Mouse (Mus musculus): ENCODE measurements around the gene Hip1r.

DNA sequence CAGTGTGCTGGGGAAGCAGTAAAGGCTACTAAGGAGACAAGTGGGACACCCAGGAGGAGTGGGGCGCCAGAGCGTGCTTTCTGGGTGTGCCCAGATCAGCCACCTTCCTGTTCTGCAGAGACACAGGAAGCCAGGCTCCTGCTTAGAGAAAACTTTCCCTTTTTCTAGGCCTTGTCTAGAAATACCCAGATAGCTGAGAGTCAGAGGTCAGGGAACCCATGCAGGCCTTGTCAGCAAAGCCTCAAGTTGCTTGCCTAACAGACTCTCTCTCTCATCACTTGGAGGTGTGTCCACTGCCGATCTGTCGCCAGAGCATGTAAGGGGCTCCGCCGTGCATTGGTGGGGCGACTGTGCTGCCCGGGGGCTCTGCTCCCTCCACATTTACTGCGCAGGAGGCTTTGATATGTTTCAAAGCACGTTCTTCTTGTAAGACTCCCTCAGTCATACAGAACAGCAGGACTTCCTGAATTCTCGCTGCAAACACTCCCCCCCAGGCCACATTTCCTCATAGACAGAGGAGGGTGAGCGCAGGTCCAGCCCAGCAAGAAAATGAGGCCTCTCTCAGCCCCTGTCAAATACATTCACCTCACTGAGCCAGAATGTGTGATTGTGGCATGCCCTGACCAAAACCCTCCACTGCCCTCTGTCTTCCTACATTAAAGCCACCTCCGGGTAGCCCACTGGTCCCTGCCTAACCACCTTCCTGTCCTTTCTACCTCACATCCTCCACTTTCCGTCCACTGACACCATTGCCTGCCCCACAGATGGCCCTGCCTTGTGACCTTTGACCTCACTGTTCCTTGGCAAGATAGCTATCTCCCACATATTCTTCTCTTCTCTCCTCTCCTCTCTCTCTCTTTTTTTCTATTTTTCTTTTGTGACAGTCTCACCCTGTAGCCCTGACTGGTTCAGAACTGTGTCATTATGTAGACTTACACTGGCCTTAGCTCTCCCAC, 76.9 kb downstream of the Hip1r start:
- TF ChIP-seq POLR2A (IDR thresholded peaks at IDR 0.05; ENCODE audit: insufficient read length, low read depth) (no peak), MYOD1 (IDR thresholded peaks at IDR 0.05; ENCODE audit: control insufficient read depth in 1 of 3, insufficient read length in 2 of 3, low read depth in 2 of 3) (no peak)

Measured in myocyte (in vitro differentiated cells).